Mouse (Mus musculus) MEL (cell line): Measurements from ENCODE around the gene D430041D05Rik. TPM values are rescaled to one million over a fixed set of nuclear protein-coding genes. Genes with fewer than 3 reads are reported as not detected.

Source experiments
- DNase-seq: peaks from one replicate; pipeline ENCODE4 v3.0.0; 2011; ENCODE audit warnings: low read depth, low spot score
- H3K27ac ChIP-seq: 2 replicates; pipeline ENCODE4 v1.5.1; 2012; ENCODE audit warnings: low read depth, mild to moderate bottlenecking, control low read depth, low read length, moderate library complexity; ENCODE audit not compliant: control insufficient read depth
- H3K27me3 ChIP-seq, 2 experiments: fragments of 150-350 bp in 1 of 2; sonication (generic) in 1 of 2; 2 replicates each; pipeline ENCODE4 v1.6.1; 2012; ENCODE audit warnings: low read length in 2 of 2, mild to moderate bottlenecking in 2 of 2, improper control_type of control experiment in 1 of 2, moderate library complexity in 1 of 2; ENCODE audit not compliant: insufficient read depth in 2 of 2, control insufficient read depth in 1 of 2
- H3K36me3 ChIP-seq, 2 experiments: 2 replicates each; pipeline ENCODE4 v1.6.1; 2012 to 2014; ENCODE audit warnings: low read length in 2 of 2, improper control_type of control experiment in 1 of 2, inconsistent platforms in 1 of 2, mild to moderate bottlenecking in 1 of 2; ENCODE audit not compliant: insufficient read depth in 2 of 2, control insufficient read depth in 1 of 2
- H3K4me1 ChIP-seq, 2 experiments: fragments of 150-350 bp in 1 of 2; sonication (generic) in 1 of 2; 2 replicates each; pipeline ENCODE4 v1.6.1; 2012; ENCODE audit warnings: low read length in 2 of 2, improper control_type of control experiment in 1 of 2, mild to moderate bottlenecking in 1 of 2; ENCODE audit not compliant: insufficient read depth in 2 of 2, control insufficient read depth in 1 of 2
- H3K4me3 ChIP-seq, 2 experiments: fragments of 150-350 bp in 1 of 2; sonication (generic) in 1 of 2; 2 replicates each; pipeline ENCODE4 v1.5.1; 2012; ENCODE audit warnings: low read depth in 2 of 2, low read length in 2 of 2, mild to moderate bottlenecking in 2 of 2, moderate library complexity in 2 of 2, control low read depth in 1 of 2, improper control_type of control experiment in 1 of 2; ENCODE audit not compliant: control insufficient read depth in 1 of 2, insufficient read depth in 1 of 2
- H3K79me2 ChIP-seq: 2 replicates; pipeline ENCODE4 v1.6.1; 2012; ENCODE audit warnings: mild to moderate bottlenecking, low read length, moderate library complexity; ENCODE audit not compliant: control insufficient read depth, poor library complexity, insufficient read depth
- H3K9ac ChIP-seq: 2 replicates; pipeline ENCODE4 v1.6.1; 2012; ENCODE audit warnings: low read depth, mild to moderate bottlenecking, control low read depth, low read length, moderate library complexity; ENCODE audit not compliant: control insufficient read depth, poor library complexity, severe bottlenecking
- H3K9me3 ChIP-seq: fragments of 150-350 bp; sonication (generic); replicated peaks from 2 replicates; pipeline ENCODE4 v1.6.1; 2012; ENCODE audit warnings: mild to moderate bottlenecking, low read length, improper control_type of control experiment, moderate library complexity; ENCODE audit not compliant: insufficient read depth
- CTCF ChIP-seq, 3 experiments: IDR thresholded peaks in 2 of 3; conservative IDR thresholded peaks in 1 of 3; 2 replicates each; pipeline ENCODE4 v1.5.1; 2011 to 2012; ENCODE audit warnings: low read length in 3 of 3, low read depth in 2 of 3, mild to moderate bottlenecking in 2 of 3, improper control_type of control experiment in 1 of 3, inconsistent platforms in 1 of 3, mixed read lengths in 1 of 3, moderate library complexity in 1 of 3; ENCODE audit not compliant: control insufficient read depth in 1 of 3, insufficient read depth in 1 of 3, poor library complexity in 1 of 3, severe bottlenecking in 1 of 3
- EP300 ChIP-seq, 2 experiments: IDR thresholded peaks; 2 replicates each; pipeline ENCODE4 v1.6.1; 2011; ENCODE audit warnings: improper control_type of control experiment in 2 of 2, low read length in 2 of 2, low read depth in 1 of 2, mild to moderate bottlenecking in 1 of 2
- ETS1 ChIP-seq: IDR thresholded peaks from 2 replicates; pipeline ENCODE4 v1.6.1; 2012; ENCODE audit warnings: low read depth, mild to moderate bottlenecking, inconsistent platforms, low read length, improper control_type of control experiment, moderate library complexity
- GATA1 ChIP-seq: IDR thresholded peaks from 2 replicates; pipeline ENCODE4 v1.6.1; 2011; ENCODE audit warnings: low read depth, low read length, improper control_type of control experiment
- MAFK ChIP-seq: IDR thresholded peaks from 2 replicates; pipeline ENCODE4 v1.6.1; 2011; ENCODE audit warnings: low read depth, mild to moderate bottlenecking, low read length, improper control_type of control experiment, borderline replicate concordance
- MAZ ChIP-seq: IDR thresholded peaks from 2 replicates; pipeline ENCODE4 v1.6.1; 2012; ENCODE audit warnings: low read depth, mild to moderate bottlenecking, inconsistent platforms, low read length, improper control_type of control experiment
- MEF2A ChIP-seq: IDR thresholded peaks from 2 replicates; pipeline ENCODE4 v1.6.1; 2014; ENCODE audit warnings: low read depth, mild to moderate bottlenecking, inconsistent platforms, low read length, improper control_type of control experiment; ENCODE audit not compliant: poor library complexity, insufficient replicate concordance, severe bottlenecking; ENCODE audit errors: extremely low read depth
- MYB ChIP-seq: IDR thresholded peaks from 2 replicates; pipeline ENCODE4 v1.6.1; 2011; ENCODE audit warnings: mild to moderate bottlenecking, low read depth, low read length, improper control_type of control experiment
- POLR2A ChIP-seq, 2 experiments: IDR thresholded peaks; 2 replicates each; pipeline ENCODE4 v1.6.1; 2011 to 2012; ENCODE audit warnings: low read length in 2 of 2, mild to moderate bottlenecking in 2 of 2, control low read depth in 1 of 2, improper control_type of control experiment in 1 of 2, low read depth in 1 of 2, moderate library complexity in 1 of 2; ENCODE audit not compliant: control insufficient read depth in 1 of 2, insufficient read depth in 1 of 2, poor library complexity in 1 of 2
- POLR2AphosphoS5 ChIP-seq: IDR thresholded peaks from 2 replicates; pipeline ENCODE4 v1.6.1; 2012; ENCODE audit warnings: low read depth, borderline replicate concordance, mild to moderate bottlenecking, inconsistent platforms, low read length, moderate library complexity, mixed read lengths
- RAD21 ChIP-seq: IDR thresholded peaks from 2 replicates; pipeline ENCODE4 v1.6.1; 2011; ENCODE audit warnings: mild to moderate bottlenecking, low read depth, low read length, improper control_type of control experiment
- RCOR1 ChIP-seq: IDR thresholded peaks from 2 replicates; pipeline ENCODE4 v1.6.1; 2012; ENCODE audit warnings: low read depth, mild to moderate bottlenecking, inconsistent platforms, low read length, improper control_type of control experiment
- SMC3 ChIP-seq: IDR thresholded peaks from 2 replicates; pipeline ENCODE4 v1.6.1; 2011; ENCODE audit warnings: low read depth, low read length, improper control_type of control experiment
- TAL1 ChIP-seq: IDR thresholded peaks from 2 replicates; pipeline ENCODE4 v1.6.1; 2012; ENCODE audit warnings: mild to moderate bottlenecking, inconsistent platforms, low read length, moderate library complexity, mixed read lengths
- UBTF ChIP-seq: IDR thresholded peaks from 2 replicates; pipeline ENCODE4 v1.6.1; 2012; ENCODE audit warnings: low read depth, mild to moderate bottlenecking, inconsistent platforms, low read length, improper control_type of control experiment, moderate library complexity, borderline replicate concordance; ENCODE audit not compliant: insufficient read depth
- USF1 ChIP-seq: IDR thresholded peaks from 2 replicates; pipeline ENCODE4 v1.6.1; 2014; ENCODE audit warnings: low read depth, mild to moderate bottlenecking, inconsistent platforms, low read length, improper control_type of control experiment, moderate library complexity
- ZC3H11A ChIP-seq: IDR thresholded peaks from 2 replicates; pipeline ENCODE4 v1.6.1; 2012; ENCODE audit warnings: low read depth, mild to moderate bottlenecking, inconsistent platforms, low read length, improper control_type of control experiment
- polyA plus RNA-seq, 2 experiments: library from polyadenylated mRNA; stranded (reverse) in 1 of 2; unstranded in 1 of 2; fragments of >175 nt in 1 of 2; fragments of >200 nt in 1 of 2; gene quantifications; 2 replicates each; pipeline versions ENCODE4 v1.2.1 to v1.2.4; 2012; ENCODE audit warnings: low replicate concordance in 2 of 2, low read depth in 1 of 2; ENCODE audit not compliant: insufficient read length in 2 of 2, insufficient read depth in 1 of 2, missing spikeins in 1 of 2
- total RNA-seq: library from RNA; depleted of rRNA; stranded (reverse); fragments of 300-350 nt; gene quantifications from 2 replicates; pipeline ENCODE4 v1.2.3, GENCODE M21; 2012

D430041D05Rik gene
- total and polyA plus RNA-seq, 3 experiments: 0.46 to 1.1 TPM; not detected in 1

DNA sequence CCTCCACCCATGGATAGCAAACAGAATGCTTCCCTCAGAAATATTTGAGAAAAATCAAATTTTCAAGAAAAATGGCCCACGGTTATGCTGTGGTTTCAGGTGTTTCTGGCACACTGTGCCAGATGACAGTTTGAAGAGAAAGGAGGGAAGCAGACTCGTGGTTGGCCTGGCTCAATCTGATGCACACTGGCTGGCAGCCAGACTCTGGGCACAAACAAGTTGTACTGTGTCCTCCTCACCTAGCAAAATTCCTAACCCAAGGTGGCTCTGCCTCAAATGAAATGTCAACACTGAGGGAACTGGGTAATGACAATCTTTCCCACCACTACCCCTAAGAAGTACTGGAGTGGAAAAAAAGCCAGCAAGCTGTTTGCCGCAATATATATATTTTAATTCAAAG lies 15.3 kb upstream of the D430041D05Rik start:
- Histone ChIP-seq H3K27ac (no peak overlapping the region), H3K4me3 (no peak overlapping the region), H3K36me3 (peaks cover 0 to 4% of the 10 kb centered on the region in 2 experiments; a peak in 2 of 4 replicates), H3K27me3 (no peaks in the 10 kb centered on the region; a peak in 1 of 4 replicates), H3K79me2 (no peaks in the 10 kb centered on the region)
- no peak for DNase-seq
- no peak for TF ChIP-seq MAZ
- no peak for TF ChIP-seq USF1
- TF ChIP-seq RAD21: no peak
- no peak for TF ChIP-seq MAFK
- no peak for TF ChIP-seq UBTF
- no peak for TF ChIP-seq ETS1
- TF ChIP-seq POLR2A (IDR thresholded peaks at IDR 0.05; ENCODE audit: control insufficient read depth in 1 of 2, insufficient read depth in 1 of 2, low read depth in 1 of 2, low read length in 2 of 2, poor library complexity in 1 of 2): no peak
- TF ChIP-seq, all 39 proteins: peak for 0
- no peak overlapping the region for H3K9ac ChIP-seq
- H3K4me1 ChIP-seq: no peaks in the 10 kb centered on the region
- no peaks in the 10 kb centered on the region for H3K9me3 ChIP-seq

DNA sequence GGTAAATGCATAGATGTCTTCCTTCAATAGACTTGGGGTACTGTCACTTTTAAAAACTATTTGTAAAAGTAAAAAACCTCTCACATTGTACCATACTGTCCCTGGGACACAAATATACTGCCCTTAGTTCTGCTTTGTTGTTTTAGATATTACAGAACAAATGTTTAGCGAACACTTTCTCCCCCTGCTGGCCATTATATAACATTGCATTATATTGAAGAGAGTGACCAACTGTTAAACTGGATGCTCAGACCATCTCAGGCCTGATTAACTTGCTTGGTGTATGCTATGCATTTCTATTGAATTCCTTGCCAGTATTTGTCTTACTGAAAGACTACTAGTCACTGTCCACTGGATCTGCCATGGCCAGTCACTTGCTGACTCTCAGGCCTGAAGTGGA lies 11.4 kb upstream of the D430041D05Rik start:
- H3K27me3 ChIP-seq: no peaks in the 10 kb centered on the region; a peak in 1 of 4 replicates
- H3K79me2 ChIP-seq: no peaks in the 10 kb centered on the region
- H3K9me3 ChIP-seq: no peaks in the 10 kb centered on the region
- DNase-seq: peak; percentile 70
- no peaks in the 10 kb centered on the region; a peak in 1 of 4 replicates for H3K36me3 ChIP-seq
- TF ChIP-seq CTCF (IDR thresholded peaks at IDR 0.05 in 2 of 3, conservative IDR thresholded peaks at IDR 0.05 in 1 of 3; ENCODE audit: control insufficient read depth in 1 of 3, insufficient read depth in 1 of 3, low read depth in 2 of 3, low read length in 3 of 3, poor library complexity in 1 of 3, severe bottlenecking in 1 of 3) (peak; percentile 8 to 82 (median 59); a peak in 4 of 6 replicates), ZC3H11A (peak; percentile 91), POLR2AphosphoS5 (no peak), TAL1 (no peak), RAD21 (peak; percentile 87), SMC3 (peak; percentile 93), USF1 (no peak)
- H3K4me3 ChIP-seq: no peak overlapping the region
- peaks cover 0 to 8% of the 10 kb centered on the region in 2 experiments; a peak in 1 of 4 replicates for H3K4me1 ChIP-seq
- H3K27ac ChIP-seq: no peak overlapping the region
- no peak overlapping the region for H3K9ac ChIP-seq

DNA sequence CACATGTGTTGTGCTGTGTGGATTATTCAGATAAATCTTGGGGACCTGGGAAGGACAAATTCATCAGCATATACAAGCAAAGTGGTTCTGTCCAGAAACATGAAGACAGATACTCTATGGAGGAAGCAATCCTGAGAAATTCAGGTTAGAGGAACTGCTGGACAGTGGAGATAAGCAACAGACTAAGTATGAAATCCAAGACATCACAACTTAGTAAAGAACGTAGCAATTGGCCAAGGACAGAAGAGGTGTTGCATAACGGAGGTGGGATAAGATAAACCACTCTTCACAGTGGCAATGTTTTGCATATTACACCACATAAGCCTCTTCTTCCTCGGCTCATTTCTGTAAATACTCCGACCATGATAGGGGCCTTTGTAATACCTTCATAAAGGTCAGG lies 10.0 kb upstream of the D430041D05Rik start:
- DNase-seq: peak; percentile 56
- peaks cover 0 to 8% of the 10 kb centered on the region in 2 experiments; a peak in 1 of 4 replicates for H3K4me1 ChIP-seq
- no peaks in the 10 kb centered on the region for H3K9me3 ChIP-seq
- H3K79me2 ChIP-seq: no peaks in the 10 kb centered on the region
- no peak overlapping the region for H3K4me3 ChIP-seq
- TF ChIP-seq RCOR1 (no peak), MYB (no peak), GATA1 (peak; percentile 46; the same call in 1 of the 2 replicates), MEF2A (no peak), ZC3H11A (no peak), TAL1 (peak; percentile 59), EP300 (IDR thresholded peaks at IDR 0.05; ENCODE audit: low read depth in 1 of 2, low read length in 2 of 2) (0 out of 4 replicates have a peak, but pooled peaks of 1 of the 2 experiments have one; percentile 16)
- no peaks in the 10 kb centered on the region; a peak in 1 of 4 replicates for H3K27me3 ChIP-seq
- no peak overlapping the region for H3K27ac ChIP-seq
- no peaks in the 10 kb centered on the region; a peak in 1 of 4 replicates for H3K36me3 ChIP-seq
- no peak overlapping the region for H3K9ac ChIP-seq
